Mouse (Mus musculus) lung, embryonic 14.5 days (tissue): ENCODE data around the gene Ankrd27. TPM values are rescaled to one million over a fixed set of nuclear protein-coding genes. Genes with fewer than 3 reads are reported as not detected.

Source experiments
- ATAC-seq: fragments of 200-750 bp; cut with Nextera tagmentation; 2 replicates; pipeline ENCODE4 v1.8.0; 2017; ENCODE audit warnings: mild to moderate bottlenecking, moderate TSS enrichment, moderate library complexity; ENCODE audit not compliant: insufficient read depth
- DNase-seq: peaks from one replicate; pipeline ENCODE4 v3.0.0-alpha.2; 2015
- H3K27ac ChIP-seq: fragments of 300-500 bp; sonication (generic); 2 replicates; pipeline ENCODE4 v1.5.1; 2014; ENCODE audit warnings: low read depth, mild to moderate bottlenecking, moderate library complexity
- H3K27me3 ChIP-seq: fragments of 300-500 bp; sonication (generic); 2 replicates; pipeline ENCODE4 v1.6.1; 2014; ENCODE audit warnings: low read length, control low read depth; ENCODE audit not compliant: insufficient read depth
- H3K36me3 ChIP-seq: fragments of 300-500 bp; sonication (generic); 2 replicates; pipeline ENCODE4 v1.6.1; 2014; ENCODE audit warnings: control low read depth; ENCODE audit not compliant: insufficient read depth
- H3K4me1 ChIP-seq: fragments of 300-500 bp; sonication (generic); 2 replicates; pipeline ENCODE4 v1.6.1; 2014; ENCODE audit warnings: antibody characterized with exemption, control low read depth; ENCODE audit not compliant: insufficient read depth
- H3K4me2 ChIP-seq: fragments of 300-500 bp; sonication (generic); 2 replicates; pipeline ENCODE4 v1.6.1; 2014; ENCODE audit warnings: mild to moderate bottlenecking
- H3K4me3 ChIP-seq: fragments of 300-500 bp; sonication (generic); 2 replicates; pipeline ENCODE4 v1.5.1; 2014; ENCODE audit warnings: low read depth, low read length
- H3K9ac ChIP-seq: fragments of 300-500 bp; sonication (generic); 2 replicates; pipeline ENCODE4 v1.6.1; 2014
- H3K9me3 ChIP-seq: fragments of 300-500 bp; sonication (generic); 2 replicates; pipeline ENCODE4 v1.6.1; 2016; ENCODE audit warnings: low read depth, low read length, control low read depth
- CTCF ChIP-seq: IDR thresholded peaks from 2 replicates; pipeline ENCODE4 v1.5.1; 2016; ENCODE audit warnings: antibody characterized with exemption, low read depth
- WGBS: fragments of 180-500 bp; shearing (Covaris S2); extraction: QIAGEN DNeasy Blood & Tissue Kit; methylation state at CpG from one replicate; pipeline ENCODE4 v1.1.7; 2014; 5-methylcytosine and 5-hydroxymethylcytosine counted together
- polyA plus RNA-seq: library from polyadenylated mRNA; unstranded; fragments of >200 nt; fragmentation: Nextera tagmentation; extraction: Ambion mirVana; gene quantifications from 2 replicates; pipeline ENCODE4 v1.2.1, GENCODE M21; 2014

Gene Ankrd27
- polyA plus RNA-seq, 1 experiment from 2014 or later: 38.1 TPM

DNA sequence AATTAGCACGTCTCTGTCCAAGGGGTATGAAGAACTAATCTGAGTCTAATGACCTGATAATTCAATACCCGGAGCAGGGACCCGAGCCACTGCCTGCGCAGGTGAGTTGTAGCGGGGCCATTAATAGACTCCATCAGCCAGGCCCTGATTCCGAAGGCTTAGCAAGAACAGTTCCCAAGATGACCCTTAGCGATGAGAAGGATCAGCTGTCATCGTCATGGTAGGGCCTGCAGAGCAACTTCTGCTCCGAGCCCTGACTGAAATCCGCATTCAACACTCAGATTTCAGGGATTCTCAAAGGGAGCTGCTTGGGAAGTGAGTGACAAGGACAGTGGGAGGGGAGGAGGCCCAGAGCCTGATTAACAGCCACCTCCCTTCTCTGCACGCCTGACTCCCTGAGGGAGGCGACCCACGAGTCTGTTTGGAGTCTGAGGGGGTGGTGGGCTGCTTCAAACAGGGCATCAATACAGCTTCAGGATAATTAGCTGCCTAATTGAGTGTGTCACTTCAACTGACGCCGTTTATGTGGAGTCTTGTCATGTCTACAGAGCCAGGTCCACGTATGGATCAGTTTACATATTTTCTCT, 77.8 kb downstream of the Ankrd27 start:
- no peak overlapping the region for H3K9ac ChIP-seq
- 55% methylated on average over 16 of the region's 16 CpGs for WGBS

GRCm38 (mm10) chr7:35668066-35669041, 82.3 kb downstream of the Ankrd27 start:
- Histone ChIP-seq H3K4me3 (no peak overlapping the region), H3K27me3 (no peaks in the 10 kb centered on the region), H3K4me1 (no peaks in the 10 kb centered on the region), H3K36me3 (no peaks in the 10 kb centered on the region), H3K9ac (no peak overlapping the region), H3K4me2 (no peak overlapping the region), H3K27ac (no peak overlapping the region), H3K9me3 (no peaks in the 10 kb centered on the region)
- ATAC-seq (no peak), DNase-seq (no peak)
- TF ChIP-seq CTCF: no peak
- 59% methylated on average over 18 of the region's 18 CpGs for WGBS

More for the DNA sequence above, 77.8 kb downstream of the Ankrd27 start:
- no peak overlapping the region for H3K4me2 ChIP-seq
- ATAC-seq: no peak
- no peak for TF ChIP-seq CTCF
- no peaks in the 10 kb centered on the region for H3K36me3 ChIP-seq
- H3K4me3 ChIP-seq: no peak overlapping the region
- DNase-seq: no peak
- no peaks in the 10 kb centered on the region for H3K4me1 ChIP-seq
- H3K27me3 ChIP-seq: no peaks in the 10 kb centered on the region
- H3K27ac ChIP-seq: no peak overlapping the region
- no peaks in the 10 kb centered on the region for H3K9me3 ChIP-seq

- TF ChIP-seq CTCF: no peak
- Histone ChIP-seq H3K27ac (no peak overlapping the region), H3K9ac (no peak overlapping the region), H3K9me3 (0 out of 2 replicates have a peak, but pooled peaks cover 2% of the 10 kb centered on the region), H3K4me1 (no peaks in the 10 kb centered on the region), H3K27me3 (no peaks in the 10 kb centered on the region), H3K36me3 (no peaks in the 10 kb centered on the region), H3K4me3 (no peak overlapping the region), H3K4me2 (no peak overlapping the region)
- ATAC-seq (no peak), DNase-seq (no peak)
- 82% methylated on average over 4 of the region's 4 CpGs for WGBS
Observed at GRCm38 (mm10) chr7:35678976-35679375, 92.9 kb downstream of the Ankrd27 start.

- H3K27ac ChIP-seq: no peak overlapping the region
- no peaks in the 10 kb centered on the region for H3K36me3 ChIP-seq
- H3K9me3 ChIP-seq: 0 out of 2 replicates have a peak, but pooled peaks cover 2% of the 10 kb centered on the region
- no peak overlapping the region for H3K4me2 ChIP-seq
- no peak for ATAC-seq
- H3K4me3 ChIP-seq: no peak overlapping the region
- H3K9ac ChIP-seq: no peak overlapping the region
- DNase-seq: no peak
- no peaks in the 10 kb centered on the region for H3K27me3 ChIP-seq
- peak; percentile 39 for TF ChIP-seq CTCF
- H3K4me1 ChIP-seq: no peaks in the 10 kb centered on the region
- WGBS: 69% methylated on average over 3 of the region's 3 CpGs
Observed at GRCm38 (mm10) chr7:35681559-35681958, 95.5 kb downstream of the Ankrd27 start.

DNA sequence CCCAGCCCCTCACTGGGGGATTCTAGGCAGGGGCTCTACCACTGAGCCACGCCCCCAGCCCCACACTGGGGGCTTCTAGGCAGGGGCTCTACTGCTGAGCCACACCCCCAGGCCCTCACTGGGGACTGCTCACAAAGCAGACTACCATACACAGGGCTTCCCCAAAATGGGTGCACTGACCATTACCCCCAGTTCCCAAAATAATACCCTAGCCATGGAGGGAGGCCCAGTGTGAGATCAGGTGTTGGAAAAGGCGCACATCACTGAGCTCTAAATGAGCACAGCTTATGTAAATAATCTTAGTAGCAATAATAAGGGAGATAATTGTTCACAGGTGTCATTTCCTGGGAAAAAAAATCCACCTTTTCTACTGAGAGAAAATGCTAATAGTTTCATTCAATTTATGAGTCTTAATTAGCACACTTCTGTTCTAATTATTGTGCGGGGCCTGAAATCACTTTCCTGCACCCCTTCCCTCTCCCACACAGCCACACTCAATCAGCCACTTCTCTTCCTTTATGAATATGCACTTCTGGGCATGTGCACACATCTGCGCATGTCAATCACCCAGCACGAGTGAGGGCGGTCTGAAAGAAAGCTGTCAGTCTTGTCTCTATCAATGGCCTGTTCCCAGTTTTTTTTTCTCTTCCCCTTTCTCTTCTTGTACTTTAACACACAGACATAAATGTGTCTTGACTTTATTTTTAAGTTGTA, 97.5 kb downstream of the Ankrd27 start:
- Histone ChIP-seq H3K9me3 (no peaks in the 10 kb centered on the region), H3K4me1 (no peaks in the 10 kb centered on the region), H3K36me3 (no peaks in the 10 kb centered on the region), H3K9ac (no peak overlapping the region), H3K27ac (no peak overlapping the region), H3K4me2 (no peak overlapping the region), H3K4me3 (no peak overlapping the region), H3K27me3 (no peaks in the 10 kb centered on the region)
- DNase-seq (no peak), ATAC-seq (no peak)
- 86% methylated on average over 6 of the region's 6 CpGs for WGBS
- no peak for TF ChIP-seq CTCF

DNA sequence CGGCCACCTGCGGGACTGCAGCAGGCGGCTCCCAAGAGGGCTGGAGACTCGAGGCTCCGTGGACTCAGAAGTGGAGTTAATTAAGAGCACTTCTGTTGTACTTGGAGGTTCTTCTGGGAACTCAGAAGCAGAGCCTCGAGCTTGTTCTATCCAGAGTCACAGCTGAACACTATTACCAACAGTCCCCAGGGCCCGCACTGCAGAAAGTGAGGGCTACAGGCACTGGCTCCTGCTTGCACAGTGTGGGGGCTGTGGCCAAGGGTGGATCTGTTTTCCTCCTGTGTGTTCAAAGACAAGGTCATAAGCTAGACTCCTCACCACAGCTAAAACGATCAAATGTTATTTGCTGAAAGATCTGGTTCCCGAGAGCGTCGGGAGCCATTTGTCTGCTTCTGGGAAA, 100.2 kb downstream of the Ankrd27 start:
- H3K27me3 ChIP-seq: no peaks in the 10 kb centered on the region
- no peaks in the 10 kb centered on the region for H3K4me1 ChIP-seq
- WGBS: 60% methylated on average over 11 of the region's 11 CpGs
- no peak overlapping the region for H3K9ac ChIP-seq
- peaks cover 16% of the 10 kb centered on the region for H3K36me3 ChIP-seq
- ATAC-seq: no peak
- no peak for TF ChIP-seq CTCF
- H3K9me3 ChIP-seq: no peaks in the 10 kb centered on the region
- H3K4me2 ChIP-seq: no peak overlapping the region
- no peak overlapping the region for H3K27ac ChIP-seq
- no peak overlapping the region for H3K4me3 ChIP-seq
- no peak for DNase-seq
